Mouse (Mus musculus) lung, adult 18-20 months (tissue): Measurements from ENCODE around the gene Krt19.

ENCODE experiments used
- DNase-seq, 2 experiments: peaks; one replicate each; pipeline ENCODE4 v3.0.0; 2022; ENCODE audit warnings: mixed read lengths in 2 of 2

Gene Krt19

GRCm38 (mm10) chr11:100148615-100149330 lies at the start of gene Krt19:
TSS of gene Krt19 (minus strand) at chr11:100148665.
- no peak for DNase-seq

- no peak for DNase-seq
Measured at GRCm38 (mm10) chr11:100192992-100193391, 44.5 kb upstream of the Krt19 start, which contains the start of gene Krt9. TSS of gene Krt9 (minus strand) at chr11:100193246.

GRCm38 (mm10) chr11:100191820-100192219 lies 43.4 kb upstream of the Krt19 start:
- no peak for DNase-seq

- no peak for DNase-seq
Measured at GRCm38 (mm10) chr11:100186736-100187135, 38.3 kb upstream of the Krt19 start.

- DNase-seq = no peak
Measured at GRCm38 (mm10) chr11:100181725-100182124, 33.3 kb upstream of the Krt19 start.

GRCm38 (mm10) chr11:100179260-100179659 lies 30.8 kb upstream of the Krt19 start:
- DNase-seq = no peak

- DNase-seq = no peak
Measured at GRCm38 (mm10) chr11:100178307-100178706, 29.8 kb upstream of the Krt19 start.

- DNase-seq = no peak
Measured at GRCm38 (mm10) chr11:100176791-100177190, 28.3 kb upstream of the Krt19 start.

GRCm38 (mm10) chr11:100168765-100169762 lies 20.6 kb upstream of the Krt19 start:
- peak; percentile 73 to 80 for DNase-seq

GRCm38 (mm10) chr11:100168071-100168470 lies 19.6 kb upstream of the Krt19 start:
- peak; percentile 84 to 89 for DNase-seq

- no peak for DNase-seq
Measured at GRCm38 (mm10) chr11:100164392-100164791, 15.9 kb upstream of the Krt19 start.

GRCm38 (mm10) chr11:100157908-100158477 lies 9.5 kb upstream of the Krt19 start:
- DNase-seq = no peak

- no peak for DNase-seq
Measured at GRCm38 (mm10) chr11:100157331-100157730, 8.9 kb upstream of the Krt19 start.

- DNase-seq = peak; percentile 40 to 56
Measured at GRCm38 (mm10) chr11:100155497-100156255, 7.2 kb upstream of the Krt19 start.

- no peak for DNase-seq
Measured at GRCm38 (mm10) chr11:100147566-100148353, 705 bp downstream of the Krt19 start.

- peak; percentile 91 to 95 for DNase-seq
Measured at GRCm38 (mm10) chr11:100145858-100146560, 2.5 kb downstream of the Krt19 start.

- DNase-seq = peak; percentile 82 to 88
Measured at GRCm38 (mm10) chr11:100145104-100145503, 3.4 kb downstream of the Krt19 start.

GRCm38 (mm10) chr11:100140966-100141365 lies 7.5 kb downstream of the Krt19 start:
- DNase-seq = peak in 1 of 2 experiments; percentile 28

- peak in 1 of 2 experiments; percentile 36 for DNase-seq
Measured at GRCm38 (mm10) chr11:100139391-100139790, 9.1 kb downstream of the Krt19 start.

GRCm38 (mm10) chr11:100138809-100139208 lies 9.7 kb downstream of the Krt19 start:
- peak in 1 of 2 experiments; percentile 38 for DNase-seq

- DNase-seq = no peak
Measured at GRCm38 (mm10) chr11:100137693-100138092, 10.8 kb downstream of the Krt19 start.
